Mouse (Mus musculus): ENCODE data around the gene Zglp1. TPM values are rescaled to one million over a fixed set of nuclear protein-coding genes. Genes with fewer than 3 reads are reported as not detected.

The Zglp1 gene
- polyA plus RNA-seq (2012; rRNA removed), result not detected in 2 replicates

GRCm38 (mm10) chr9:21067006-21067684 is at the start of gene Zglp1:
TSS of gene Zglp1 (minus strand) at chr9:21067093.
- DNase-seq (ENCODE audit: extremely low spot score in 1 of 2, low spot score in 1 of 2), result no peak

- DNase-seq (ENCODE audit: extremely low spot score in 1 of 2, low spot score in 1 of 2), result no peak
Measured at GRCm38 (mm10) chr9:21115105-21115504, 48.2 kb upstream of the Zglp1 start.

- DNase-seq (ENCODE audit: extremely low spot score in 1 of 2, low spot score in 1 of 2), result no peak
Measured at GRCm38 (mm10) chr9:21114190-21114589, 47.3 kb upstream of the Zglp1 start.

GRCm38 (mm10) chr9:21113751-21114150 is 46.9 kb upstream of the Zglp1 start:
- DNase-seq (ENCODE audit: extremely low spot score in 1 of 2, low spot score in 1 of 2), result no peak

- no peak for DNase-seq (ENCODE audit: extremely low spot score in 1 of 2, low spot score in 1 of 2)
Measured at GRCm38 (mm10) chr9:21107607-21108237, 40.8 kb upstream of the Zglp1 start.

- peak in 1 of 2 experiments; percentile 33 for DNase-seq (ENCODE audit: extremely low spot score in 1 of 2, low spot score in 1 of 2)
Measured at GRCm38 (mm10) chr9:21105760-21106564, 39.1 kb upstream of the Zglp1 start.

GRCm38 (mm10) chr9:21104814-21105213 is 37.9 kb upstream of the Zglp1 start:
- DNase-seq (ENCODE audit: extremely low spot score in 1 of 2, low spot score in 1 of 2), result no peak

- DNase-seq (ENCODE audit: extremely low spot score in 1 of 2, low spot score in 1 of 2), result no peak
Measured at GRCm38 (mm10) chr9:21102076-21102475, 35.2 kb upstream of the Zglp1 start.

- DNase-seq (ENCODE audit: extremely low spot score in 1 of 2, low spot score in 1 of 2), result no peak
Measured at GRCm38 (mm10) chr9:21100447-21101161, 33.7 kb upstream of the Zglp1 start.

DNA sequence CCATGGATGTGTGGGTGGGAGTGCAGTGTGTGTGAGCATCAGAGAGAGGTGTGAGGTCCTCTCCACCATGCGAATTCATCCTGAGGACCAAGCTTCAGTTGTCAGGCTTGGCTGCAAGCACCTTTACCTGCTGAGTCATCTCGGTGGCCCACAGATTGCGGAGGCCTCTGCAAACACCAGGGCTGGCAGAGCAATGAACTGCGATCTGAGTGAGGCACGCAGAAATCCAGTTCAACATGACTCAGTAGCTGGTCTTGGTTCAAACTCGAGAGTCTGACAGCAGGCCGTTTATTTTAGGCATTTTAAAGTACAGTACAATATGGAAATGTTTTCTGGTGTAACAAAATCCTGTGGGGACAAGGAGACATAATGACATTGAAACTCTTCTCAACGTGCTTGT is 30.9 kb upstream of the Zglp1 start:
- peak; percentile 72 to 84 for DNase-seq (ENCODE audit: extremely low spot score in 1 of 2, low spot score in 1 of 2)

- DNase-seq (ENCODE audit: extremely low spot score in 1 of 2, low spot score in 1 of 2), result no peak
Measured at GRCm38 (mm10) chr9:21095958-21096357, 29.1 kb upstream of the Zglp1 start.

DNA sequence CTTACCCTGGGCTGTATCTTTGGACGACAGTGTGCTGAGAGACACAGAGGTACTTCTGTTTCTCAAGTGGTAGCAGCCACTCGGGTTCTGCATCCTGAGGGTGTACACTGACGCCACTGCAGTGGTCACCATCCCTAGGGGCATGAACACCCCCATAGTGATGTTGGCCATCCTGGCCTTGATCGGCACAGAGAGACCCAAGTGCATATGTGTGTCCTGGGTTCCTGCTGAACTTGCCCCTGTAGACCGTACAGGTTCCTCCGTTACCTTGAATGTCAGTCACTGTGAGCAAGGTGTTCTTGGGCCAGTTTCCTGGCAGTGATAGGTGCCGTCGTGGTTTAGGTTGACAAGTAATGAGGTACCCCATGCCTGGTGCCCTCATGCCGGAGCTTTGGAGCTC is 26.5 kb upstream of the Zglp1 start:
- no peak for DNase-seq (ENCODE audit: extremely low spot score in 1 of 2, low spot score in 1 of 2)

DNA sequence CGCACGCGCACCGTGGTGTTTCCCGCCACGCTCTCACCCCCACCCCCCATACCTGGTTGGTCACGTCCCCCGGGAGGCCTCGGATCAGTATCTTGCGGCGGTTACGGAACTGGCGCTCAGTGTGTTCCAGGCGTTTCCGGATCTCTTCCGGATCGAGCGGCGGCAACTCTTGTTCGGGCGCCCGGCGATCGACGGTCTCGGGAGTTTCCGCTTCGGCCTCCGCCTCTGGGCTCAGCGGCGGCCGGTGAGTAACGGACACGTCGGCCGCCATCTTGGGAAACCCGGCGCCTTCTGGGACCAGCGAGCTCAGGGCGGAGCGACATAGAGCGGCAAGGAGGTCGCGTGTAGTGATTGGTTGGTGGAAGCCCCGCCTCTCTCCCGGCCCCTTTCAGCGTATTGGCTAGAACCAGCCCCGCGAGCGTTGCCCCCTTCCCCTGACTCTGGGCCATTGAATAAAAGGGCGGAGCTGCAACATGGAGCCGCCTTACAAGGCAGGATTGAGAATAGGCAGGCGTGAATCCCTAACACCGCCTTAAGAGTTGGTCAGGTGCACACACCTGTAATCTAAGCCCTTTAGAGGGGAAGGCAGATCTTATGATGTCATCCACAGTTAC is 24.9 kb upstream of the Zglp1 start, which contains the start of the genes Gm38431 and Raver1:
Gene Gm38431 (minus strand): TSS at position 291 of the 614 bp plus-strand sequence.
Gene Raver1 (minus strand): TSS at position 302 of the 614 bp plus-strand sequence.
- DNase-seq (ENCODE audit: extremely low spot score in 1 of 2, low spot score in 1 of 2), result peak; percentile 97 to 98

DNA sequence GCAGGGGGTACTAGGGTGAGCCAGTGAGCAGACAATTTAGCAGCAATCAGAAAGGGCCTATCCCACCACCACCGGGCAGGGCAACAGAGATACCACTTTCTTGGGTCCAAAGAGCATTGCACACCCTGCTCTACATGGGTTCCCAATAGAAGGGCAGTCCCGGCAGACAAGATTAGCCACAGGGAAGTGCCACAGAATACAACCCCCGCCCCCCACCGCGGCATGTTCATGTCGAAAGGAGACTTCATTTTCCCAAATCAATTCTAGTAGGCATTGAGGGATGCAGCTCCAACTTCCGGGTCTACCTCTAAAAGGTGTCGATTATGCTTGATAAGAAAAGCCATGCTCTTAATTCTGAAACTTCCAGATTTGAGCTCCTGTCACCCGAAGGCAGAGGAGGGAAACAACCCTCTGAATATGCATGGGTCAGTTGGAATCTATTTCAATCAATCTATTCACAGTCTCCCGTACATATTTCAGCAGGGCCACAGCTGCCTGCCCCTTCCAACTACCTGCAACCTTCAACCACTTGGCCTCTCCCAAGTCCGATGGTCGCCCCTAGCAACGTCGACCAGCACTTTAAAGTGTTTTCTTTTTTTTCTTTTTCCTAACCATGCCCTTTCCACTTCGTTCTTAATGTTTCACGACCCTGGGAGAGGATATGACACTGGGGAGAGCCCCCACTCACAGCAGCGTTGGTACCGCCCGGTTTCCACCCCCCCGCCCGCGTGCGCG is 24.2 kb upstream of the Zglp1 start:
- DNase-seq (ENCODE audit: extremely low spot score in 1 of 2, low spot score in 1 of 2), result no peak

DNA sequence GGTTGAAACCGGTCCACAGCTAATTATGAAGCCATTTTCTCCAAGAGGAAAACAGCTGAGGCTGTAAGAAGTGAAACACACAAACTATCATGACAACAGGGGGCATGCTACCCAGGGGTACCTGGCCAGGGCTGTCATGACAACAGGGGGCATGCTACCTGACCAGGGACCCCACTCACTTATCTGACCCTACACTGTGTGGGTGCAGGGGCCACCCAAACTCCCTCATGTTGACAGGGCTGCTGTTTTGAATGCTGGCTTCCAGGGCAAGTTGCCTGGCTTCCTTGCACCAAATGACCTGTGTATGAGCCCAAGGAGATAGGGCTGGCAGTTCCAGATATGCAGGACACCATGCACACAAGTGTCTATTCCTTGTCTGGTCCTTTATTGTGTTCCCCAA is 23.6 kb upstream of the Zglp1 start:
- DNase-seq (ENCODE audit: extremely low spot score in 1 of 2, low spot score in 1 of 2), result no peak

DNA sequence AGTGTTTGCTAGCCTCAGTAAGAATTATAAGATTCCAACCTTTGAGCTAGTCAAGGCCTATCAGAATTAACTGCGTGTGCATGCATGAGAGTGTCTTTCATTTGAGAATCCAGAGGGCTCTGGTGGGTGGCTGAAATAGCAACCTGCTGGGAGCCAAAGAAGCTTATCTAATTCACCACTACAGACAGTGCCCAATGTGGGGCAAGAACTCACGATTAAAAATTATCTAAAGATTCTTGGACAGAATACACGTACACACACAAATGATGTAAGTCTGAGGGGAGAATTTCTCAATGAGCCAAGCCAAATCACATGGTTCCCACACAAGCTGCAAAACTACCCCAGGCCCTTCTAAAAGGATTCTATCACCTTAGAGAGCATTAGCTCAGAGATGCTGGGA is 16.4 kb upstream of the Zglp1 start:
- no peak for DNase-seq (ENCODE audit: extremely low spot score in 1 of 2, low spot score in 1 of 2)

- no peak for DNase-seq (ENCODE audit: extremely low spot score in 1 of 2, low spot score in 1 of 2)
Measured at GRCm38 (mm10) chr9:21081127-21081526, 14.2 kb upstream of the Zglp1 start.

GRCm38 (mm10) chr9:21075625-21076024 is 8.7 kb upstream of the Zglp1 start:
- no peak for DNase-seq (ENCODE audit: extremely low spot score in 1 of 2, low spot score in 1 of 2)

GRCm38 (mm10) chr9:21074173-21074572 is 7.3 kb upstream of the Zglp1 start:
- no peak for DNase-seq (ENCODE audit: extremely low spot score in 1 of 2, low spot score in 1 of 2)
